ENCODE assay signal across 30 mouse cellular contexts in genomic region chr8:125201650-125202049, GRCm38 (mm10).
A peak's percentile ranks its signal among the peaks of the same experiment; 100 is the strongest.
DNase-seq lines count a peak whose midpoint lies in the region; ATAC-seq and TF ChIP-seq lines count a peak whose summit lies in the region.
"Had no signal": no experiment of that assay in that cellular context is flagged by ENCODE, and none has a peak within 500 bp of the region (broad histone marks: within the 10 kb centered on the region; RNA-seq: fewer than 3 reads in every experiment).

No protein-coding gene starts in this region.

- DNase-seq in heart, adult 2 months = no peak
- DNase-seq in lung, embryonic 14.5 days = peak; percentile 42
- DNase-seq in lung, adult 2 months = no peak
- DNase-seq in lung, postnatal 14 days = peak; percentile 43
- no peak for DNase-seq in urinary bladder, postnatal 36 days (ENCODE audit: low spot score in 2 of 2)
- no peak for DNase-seq in spleen, postnatal 36 days (ENCODE audit: low spot score in 2 of 2)
- DNase-seq: adrenal gland, adult 2 months; adrenal gland, postnatal 14 days; B cell, adult 2 months; cerebellum, adult 11-12 months; cerebellum, adult 8-10 months; cerebellum, postnatal 10 days; cerebellum, postnatal 36 days; embryo, embryonic 11 days; gastrocnemius, postnatal 25 days; heart, adult 18-20 months; heart, postnatal 10 days; heart, postnatal 4 days had no signal

- H3K4me2 ChIP-seq in heart, embryonic 13.5 days = no peak overlapping the region
- H3K4me2 ChIP-seq in lung, embryonic 14.5 days = no peak overlapping the region
- H3K4me2 ChIP-seq: embryonic facial prominence, embryonic 13.5 days; forebrain, embryonic 12.5 days; forebrain, embryonic 15.5 days; heart, embryonic 11.5 days; heart, embryonic 15.5 days; hindbrain, embryonic 12.5 days had no signal

- WGBS in heart, embryonic 13.5 days = 62% methylated on average over 6 of the region's 6 CpGs
- WGBS in heart, adult 2 months = 66% methylated on average over 6 of the region's 6 CpGs
- WGBS in lung, embryonic 14.5 days = 50% methylated on average over 6 of the region's 6 CpGs
- 59% methylated on average over 6 of the region's 6 CpGs for WGBS in lung, adult 2 months

- no peaks in the 10 kb centered on the region for H3K9me3 ChIP-seq in heart, embryonic 13.5 days
- no peaks in the 10 kb centered on the region for H3K9me3 ChIP-seq in lung, embryonic 14.5 days (ENCODE audit: low read depth, low read length)
- H3K9me3 ChIP-seq: embryonic facial prominence, embryonic 10.5 days; embryonic facial prominence, embryonic 13.5 days; forebrain, embryonic 12.5 days; forebrain, embryonic 15.5 days; heart, embryonic 15.5 days; hindbrain, embryonic 12.5 days had no signal

- TF ChIP-seq POLR2A in heart, adult 2 months (IDR thresholded peaks at IDR 0.05; ENCODE audit: insufficient read depth, low read depth, low read length) = no peak
- no peak for TF ChIP-seq POLR2A in lung, adult 2 months (IDR thresholded peaks at IDR 0.05; ENCODE audit: borderline replicate concordance, extremely low read depth, low read depth, low read length)

- no peak overlapping the region for H3K4me3 ChIP-seq in heart, embryonic 13.5 days
- no peak overlapping the region for H3K4me3 ChIP-seq in heart, adult 2 months
- H3K4me3 ChIP-seq in lung, embryonic 14.5 days (ENCODE audit: low read depth, low read length) = no peak overlapping the region
- H3K4me3 ChIP-seq in lung, adult 2 months (replicated peaks; ENCODE audit: extremely low read depth, low read depth, low read length) = no peak overlapping the region
- H3K4me3 ChIP-seq: embryonic facial prominence, embryonic 10.5 days; embryonic facial prominence, embryonic 13.5 days; erythroblast, embryonic 14.5 days; forebrain, embryonic 12.5 days; forebrain, embryonic 15.5 days; heart, embryonic 15.5 days; hindbrain, embryonic 12.5 days had no signal

- H3K27me3 ChIP-seq in heart, embryonic 13.5 days (replicated peaks) = no peaks in the 10 kb centered on the region
- no peaks in the 10 kb centered on the region for H3K27me3 ChIP-seq in heart, adult 2 months (ENCODE audit: control insufficient read depth, insufficient read depth, low read length)
- no peaks in the 10 kb centered on the region for H3K27me3 ChIP-seq in lung, embryonic 14.5 days (ENCODE audit: insufficient read depth, low read length)
- H3K27me3 ChIP-seq: forebrain, embryonic 15.5 days; heart, embryonic 15.5 days had no signal

- no peaks in the 10 kb centered on the region for H3K36me3 ChIP-seq in heart, embryonic 13.5 days
- no peaks in the 10 kb centered on the region for H3K36me3 ChIP-seq in heart, adult 2 months (ENCODE audit: control insufficient read depth, insufficient read depth, low read length)
- H3K36me3 ChIP-seq in lung, embryonic 14.5 days (ENCODE audit: insufficient read depth) = no peaks in the 10 kb centered on the region
- H3K36me3 ChIP-seq: embryonic facial prominence, embryonic 10.5 days; embryonic facial prominence, embryonic 13.5 days; forebrain, embryonic 12.5 days; forebrain, embryonic 15.5 days; G1E; heart, embryonic 15.5 days; hindbrain, embryonic 12.5 days had no signal

- ATAC-seq in heart, embryonic 13.5 days (ENCODE audit: extremely low read depth, insufficient number of reproducible peaks, low FRiP score, low TSS enrichment) = no peak
- ATAC-seq in lung, embryonic 14.5 days (ENCODE audit: insufficient read depth) = no peak
- ATAC-seq: forebrain, embryonic 15.5 days; hindbrain, embryonic 16.5 days; Patski had no signal

- TF ChIP-seq CTCF in heart, adult 2 months (IDR thresholded peaks at IDR 0.05) = no peak
- TF ChIP-seq CTCF in lung, embryonic 14.5 days (IDR thresholded peaks at IDR 0.05; ENCODE audit: low read depth) = no peak
- no peak for TF ChIP-seq CTCF in lung, adult 2 months (IDR thresholded peaks at IDR 0.05; ENCODE audit: insufficient read depth, low read length)

- TF ChIP-seq EP300 in heart, adult 2 months (IDR thresholded peaks at IDR 0.05; ENCODE audit: insufficient read depth, low read depth, low read length) = no peak

- H3K4me1 ChIP-seq in heart, embryonic 13.5 days = peaks cover 63% of the 10 kb centered on the region
- peaks cover 34% of the 10 kb centered on the region for H3K4me1 ChIP-seq in heart, adult 2 months (ENCODE audit: control insufficient read depth, insufficient read depth, low read length)
- H3K4me1 ChIP-seq in lung, embryonic 14.5 days (ENCODE audit: insufficient read depth) = no peaks in the 10 kb centered on the region
- peaks cover 14% of the 10 kb centered on the region for H3K4me1 ChIP-seq in lung, adult 2 months (ENCODE audit: control insufficient read depth, insufficient read depth, low read length)

- intact Hi-C loops in heart, adult 2 months (cut with DNase I) = no loop called here

- H3K79me2 ChIP-seq in heart, adult 2 months (replicated peaks; ENCODE audit: control insufficient read depth, insufficient read depth, low read length) = no peaks in the 10 kb centered on the region

- H3K27ac ChIP-seq in heart, embryonic 13.5 days (replicated peaks) = no peak overlapping the region
- no peak overlapping the region for H3K27ac ChIP-seq in heart, adult 2 months
- H3K27ac ChIP-seq in lung, embryonic 14.5 days (ENCODE audit: low read depth) = no peak overlapping the region
- H3K27ac ChIP-seq: embryonic facial prominence, embryonic 10.5 days; embryonic facial prominence, embryonic 13.5 days; forebrain, embryonic 12.5 days; forebrain, embryonic 15.5 days; heart, embryonic 15.5 days; hindbrain, embryonic 12.5 days had no signal

- H3K9ac ChIP-seq in heart, embryonic 13.5 days = 0 out of 2 replicates have a peak overlapping the region, but pooled peaks have one; percentile 7
- H3K9ac ChIP-seq in heart, adult 2 months (ENCODE audit: low read depth, low read length) = no peak overlapping the region
- no peak overlapping the region for H3K9ac ChIP-seq in lung, embryonic 14.5 days
- H3K9ac ChIP-seq: embryonic facial prominence, embryonic 13.5 days; forebrain, embryonic 12.5 days; forebrain, embryonic 15.5 days; heart, embryonic 15.5 days; hindbrain, embryonic 12.5 days had no signal

Comparison
In these comparisons a context has a peak if more than half of its experiments do, and no peak if none do; other contexts are left out.
1. DNase-seq: peak in lung, embryonic 14.5 days (single experiment) and lung, postnatal 14 days (single experiment); none in heart, adult 2 months (0 of 2), lung, adult 2 months (single experiment), urinary bladder, postnatal 36 days (0 of 2) and spleen, postnatal 36 days (0 of 2).